Mouse (Mus musculus) testis, postnatal 10 days (tissue): ENCODE measurements at regions not wholly inside any gene's neighbourhood (a gene's known extent, or its start where the extent isn't known, plus 50 kb on each side); places are given as distances from the start of the nearest gene placed in this dataset.

ENCODE experiments used
- DNase-seq: peaks from one replicate; pipeline ENCODE4 v3.0.0; 2021; ENCODE audit warnings: low spot score

DNA sequence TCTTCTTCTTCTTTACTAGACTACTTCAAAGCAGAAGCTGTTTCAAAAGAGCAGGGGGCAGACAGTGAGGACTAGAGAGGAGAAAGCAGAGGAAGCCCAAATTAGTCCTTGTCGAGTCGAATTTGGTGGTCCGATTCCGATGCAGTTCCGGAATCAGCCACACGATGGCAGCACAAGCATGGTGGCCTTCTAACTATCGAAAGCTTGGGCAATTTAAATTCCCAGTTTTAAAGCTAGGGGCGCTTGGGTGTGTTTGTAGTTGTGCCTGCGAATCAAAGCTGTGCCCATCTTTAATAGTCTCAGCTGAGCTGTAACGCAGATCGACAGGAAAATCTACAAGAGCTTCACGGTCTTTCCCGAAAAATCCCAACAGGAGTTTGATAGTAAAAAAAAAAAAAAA, 234.7 kb upstream of the A1bg start:
- DNase-seq, result peak; percentile 96

- DNase-seq, result no peak
Observed at GRCm38 (mm10) chr15:61155530-61155929, 232.7 kb upstream of the A1bg start.

GRCm38 (mm10) chr15:61154166-61154565, 231.4 kb upstream of the A1bg start:
- DNase-seq, result no peak

- no peak for DNase-seq
Observed at GRCm38 (mm10) chr15:61142851-61143250, 220.0 kb upstream of the A1bg start.

DNA sequence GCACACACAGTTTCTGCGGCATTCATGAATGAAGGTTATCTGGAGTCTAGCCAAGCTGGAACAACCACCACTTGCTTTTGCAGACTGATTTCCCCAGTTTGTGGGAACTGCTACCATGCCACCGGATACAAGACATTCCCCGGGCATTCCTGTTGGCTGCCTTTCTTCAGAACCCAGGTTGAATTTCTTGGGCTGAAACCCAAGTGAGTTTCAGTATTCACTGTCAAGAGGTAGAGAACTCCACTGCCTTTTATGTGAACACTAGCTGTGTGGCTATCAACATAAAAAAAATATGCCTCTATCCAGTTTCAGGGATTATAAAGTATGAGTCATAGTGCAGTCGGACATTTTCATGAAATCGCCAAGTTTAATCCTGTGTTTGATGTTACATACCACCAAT, 216.3 kb upstream of the A1bg start:
- DNase-seq, result no peak

- DNase-seq, result no peak
Observed at GRCm38 (mm10) chr15:61136781-61137180, 214.0 kb upstream of the A1bg start.

- no peak for DNase-seq
Observed at GRCm38 (mm10) chr15:61133316-61133715, 210.5 kb upstream of the A1bg start.

GRCm38 (mm10) chr15:61127971-61128370, 205.2 kb upstream of the A1bg start:
- no peak for DNase-seq

GRCm38 (mm10) chr15:61127130-61127529, 204.3 kb upstream of the A1bg start:
- no peak for DNase-seq

- DNase-seq, result no peak
Observed at GRCm38 (mm10) chr15:61116912-61117311, 194.1 kb upstream of the A1bg start.

DNA sequence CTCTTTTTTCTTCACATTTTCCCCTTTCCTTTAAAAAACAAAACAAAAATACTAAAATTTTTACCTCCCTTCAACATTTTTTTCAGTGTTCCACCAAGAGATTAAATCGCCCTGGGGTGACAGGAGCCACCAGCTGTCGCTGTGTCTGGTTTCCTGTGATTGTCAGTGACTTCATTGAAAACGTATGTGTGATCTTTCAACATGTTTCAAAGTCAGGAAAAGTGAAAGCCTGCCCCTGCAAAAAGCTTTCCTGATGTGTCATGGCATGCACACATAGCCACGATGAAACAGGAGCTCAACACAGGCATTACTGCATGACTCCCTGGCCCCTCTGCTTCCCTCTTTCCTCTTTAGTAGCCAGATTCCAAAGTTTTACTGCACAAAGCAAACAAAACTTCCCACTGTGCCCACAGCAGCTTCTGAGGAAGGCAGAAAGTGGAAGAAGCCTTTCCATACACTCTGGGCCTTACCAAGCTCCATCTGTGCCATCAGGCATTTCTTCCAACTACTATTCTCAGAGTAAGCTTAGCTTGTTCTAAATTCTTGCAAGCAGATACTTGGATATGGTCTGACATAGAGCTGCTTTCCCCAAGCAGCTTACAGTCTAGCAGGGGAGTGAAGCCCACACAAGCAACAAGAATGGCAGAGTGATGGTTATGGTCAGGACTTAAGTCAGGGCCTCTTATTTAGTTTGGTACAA, 186.8 kb upstream of the A1bg start:
- DNase-seq, result no peak

- DNase-seq, result no peak
Observed at GRCm38 (mm10) chr15:61108957-61109356, 186.1 kb upstream of the A1bg start.

- no peak for DNase-seq
Observed at GRCm38 (mm10) chr15:61102421-61103412, 179.9 kb upstream of the A1bg start.

DNA sequence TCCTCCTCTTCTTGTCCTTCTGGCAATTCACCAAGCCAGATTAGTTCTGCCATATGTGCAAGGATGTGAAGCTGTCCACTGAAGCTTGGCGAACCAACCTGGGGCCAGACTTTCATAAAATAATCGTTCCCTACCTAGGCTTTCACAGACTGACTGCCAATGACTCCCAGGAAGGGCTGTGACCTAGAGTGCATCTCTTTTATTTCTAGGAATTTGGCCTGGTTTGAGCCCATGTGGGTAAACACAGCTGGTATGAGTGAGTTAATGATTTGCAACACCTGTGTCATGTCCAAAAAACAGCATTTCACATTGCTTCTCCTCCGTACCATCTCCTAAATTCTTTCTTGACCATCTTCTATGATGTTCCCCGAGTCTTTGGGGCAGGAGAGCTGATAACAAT, 178.0 kb upstream of the A1bg start:
- DNase-seq, result no peak

- no peak for DNase-seq
Observed at GRCm38 (mm10) chr15:61098968-61099367, 176.2 kb upstream of the A1bg start.

DNA sequence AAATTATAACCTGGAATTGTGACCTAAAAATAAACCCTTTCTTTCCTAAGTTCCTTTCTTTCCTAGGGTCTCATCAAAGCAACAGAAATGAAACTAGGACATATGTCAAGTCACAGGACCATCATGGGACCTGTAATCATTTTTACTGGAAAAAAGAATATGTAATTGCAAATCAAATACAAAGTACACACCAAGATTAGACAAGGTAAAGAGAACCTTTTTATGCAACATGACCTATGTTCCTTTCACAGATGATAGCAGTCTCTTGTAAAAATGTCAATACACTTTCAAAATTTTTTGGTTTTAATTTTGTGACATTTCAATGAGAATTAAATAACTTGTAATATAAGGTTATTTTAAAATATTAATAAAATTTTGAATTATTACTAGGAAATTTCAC, 175.7 kb upstream of the A1bg start:
- DNase-seq, result no peak

DNA sequence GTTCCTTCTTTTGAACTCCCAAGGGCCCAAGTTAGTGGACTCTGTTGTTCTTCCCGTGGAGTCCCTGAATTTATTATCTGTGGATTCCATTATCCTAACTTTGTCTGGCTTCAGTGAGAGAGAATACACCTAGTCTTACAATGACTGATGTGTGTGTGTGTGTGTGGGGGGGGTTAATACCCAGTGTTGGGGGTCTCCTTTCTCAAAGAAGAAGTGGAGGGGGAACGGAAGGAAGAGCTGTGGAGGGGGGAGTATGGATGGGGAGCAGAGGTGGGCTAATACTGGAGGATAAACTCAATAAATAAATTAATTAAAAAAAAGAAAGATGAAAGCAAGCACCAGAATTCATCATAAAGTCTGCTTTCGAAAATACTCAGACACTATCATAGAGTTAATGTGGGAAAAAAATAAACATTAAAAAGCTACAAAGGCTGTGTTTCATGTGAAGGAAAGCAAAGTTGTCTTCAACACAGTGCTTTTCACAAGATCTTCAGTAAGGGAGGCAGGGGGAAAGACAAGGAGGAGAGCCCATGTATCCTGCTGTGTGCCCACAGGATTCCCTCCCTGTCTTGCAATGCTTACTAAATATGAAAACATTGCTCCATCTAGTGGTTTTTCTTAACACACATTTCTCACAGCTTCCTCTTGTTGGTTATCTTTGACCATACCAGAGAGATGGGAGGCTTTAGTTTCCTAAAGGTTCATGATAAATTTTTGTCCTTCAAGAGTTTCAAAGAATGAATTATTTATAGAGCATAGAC, 173.4 kb upstream of the A1bg start:
- DNase-seq, result no peak

GRCm38 (mm10) chr15:61055017-61055609, 132.3 kb upstream of the A1bg start:
- no peak for DNase-seq

GRCm38 (mm10) chr15:61051363-61051762, 128.6 kb upstream of the A1bg start:
- no peak for DNase-seq

GRCm38 (mm10) chr15:61009509-61009908, 86.7 kb upstream of the A1bg start:
- DNase-seq, result no peak

GRCm38 (mm10) chr15:61007461-61008059, 84.7 kb upstream of the A1bg start:
- DNase-seq, result no peak

- DNase-seq, result no peak
Observed at GRCm38 (mm10) chr15:61006608-61007007, 83.8 kb upstream of the A1bg start.
